Mouse (Mus musculus): ENCODE data around the gene 4933405L10Rik. TPM values are rescaled to one million over a fixed set of nuclear protein-coding genes. Genes with fewer than 3 reads are reported as not detected.

4933405L10Rik gene
- 0.12 and 0.31 TPM in 2 replicates for polyA plus RNA-seq (2012; rRNA removed)

DNA sequence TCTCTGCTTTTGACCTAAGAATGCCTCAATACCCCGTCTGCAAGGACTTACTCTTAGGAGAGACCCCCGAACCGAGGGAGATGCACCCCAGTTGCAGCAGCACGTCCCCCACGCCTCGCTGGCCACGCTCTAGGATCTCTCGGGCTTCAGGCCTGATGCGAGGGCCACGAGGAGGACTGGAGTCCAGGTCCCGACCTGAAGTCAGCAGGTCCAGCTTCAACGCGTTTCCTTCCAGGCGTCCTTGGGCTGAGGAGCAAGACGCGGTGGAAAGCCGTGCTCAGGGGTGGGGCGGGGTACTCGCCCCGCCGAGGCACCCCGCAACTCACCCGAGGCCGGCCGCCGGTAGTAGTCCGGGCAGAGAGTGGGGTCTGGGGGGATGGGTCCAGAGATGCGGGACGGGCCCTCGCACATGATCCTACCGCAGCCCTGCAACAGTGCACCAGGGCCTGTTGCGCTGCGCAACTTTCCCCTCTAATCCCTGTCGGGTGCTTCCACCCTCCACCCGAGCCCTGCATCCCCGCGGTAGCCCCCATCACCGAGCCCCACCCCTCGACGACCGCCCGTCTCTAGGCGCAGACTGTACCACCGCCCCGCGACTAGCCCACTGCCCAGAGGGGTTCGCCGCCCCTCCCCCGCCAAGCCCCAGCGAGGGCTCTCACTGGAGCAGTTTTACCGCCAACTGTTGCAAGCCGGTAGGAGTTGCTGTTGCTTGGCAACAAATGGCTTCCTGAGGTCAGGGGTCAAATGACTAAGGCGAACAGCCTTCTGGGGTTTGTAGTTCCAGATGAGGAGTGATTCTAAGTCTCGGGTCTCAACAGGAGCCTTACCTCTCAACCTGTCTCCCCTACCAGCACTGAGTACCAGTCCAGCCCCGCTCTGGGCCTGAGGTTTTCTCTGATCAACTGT is at the start of gene 4933405L10Rik, which contains the start of gene Enkd1:
Gene 4933405L10Rik (plus strand): TSS at position 158 of the 906 bp plus-strand sequence.
Gene Enkd1 (minus strand): TSS at position 713 of the 906 bp plus-strand sequence.

GRCm38 (mm10) chr8:105685796-105686308 is 21.6 kb upstream of the 4933405L10Rik start, which contains the start of gene Carmil2:
TSS of gene Carmil2 (plus strand) at chr8:105686274.

GRCm38 (mm10) chr8:105700966-105701824 is 6.3 kb upstream of the 4933405L10Rik start, which contains the start of the genes Acd and Pard6a:
TSS of gene Acd (minus strand) at chr8:105701102.
TSS of gene Pard6a (plus strand) at chr8:105701148.

GRCm38 (mm10) chr8:105758277-105759108 is 51.0 kb downstream of the 4933405L10Rik start, which contains the start of gene Gfod2:
TSS of gene Gfod2 (minus strand) at chr8:105758664.

Other genes starting within 250 kb of the 4933405L10Rik start
- gene Tppp3, start 236.1 kb upstream of the 4933405L10Rik start, polyA plus RNA-seq (2012; rRNA removed) = 99.4 and 162 TPM in 2 replicates
- gene Zdhhc1, start 210.8 kb upstream of the 4933405L10Rik start, polyA plus RNA-seq (2012; rRNA removed) = 38.3 and 39.3 TPM in 2 replicates
- 0.85 and 3.1 TPM in 2 replicates for gene Hsd11b2, start 188.9 kb upstream of the 4933405L10Rik start, polyA plus RNA-seq (2012; rRNA removed)
- 254 and 273 TPM in 2 replicates for gene Atp6v0d1, start 141.6 kb upstream of the 4933405L10Rik start, polyA plus RNA-seq (2012; rRNA removed)
- 28.1 and 32.8 TPM in 2 replicates for gene Ripor1, start 102.4 kb upstream of the 4933405L10Rik start, polyA plus RNA-seq (2012; rRNA removed)
- 38.3 and 40.0 TPM in 2 replicates for gene Ctcf, start 71.1 kb upstream of the 4933405L10Rik start, polyA plus RNA-seq (2012; rRNA removed)
- gene Agrp, start 70.3 kb upstream of the 4933405L10Rik start, polyA plus RNA-seq (2012; rRNA removed) = 0.79 and 0.87 TPM in 2 replicates
- 21.1 TPM in 2 replicates for gene Carmil2, start 21.4 kb upstream of the 4933405L10Rik start, polyA plus RNA-seq (2012; rRNA removed)
- 53.7 and 57.3 TPM in 2 replicates for gene Acd, start 6.6 kb upstream of the 4933405L10Rik start, polyA plus RNA-seq (2012; rRNA removed)
- gene Pard6a, start 6.5 kb upstream of the 4933405L10Rik start, polyA plus RNA-seq (2012; rRNA removed) = 50.9 and 51.0 TPM in 2 replicates
- gene Enkd1, start 555 bp downstream of the 4933405L10Rik start, polyA plus RNA-seq (2012; rRNA removed) = 22.4 and 25.1 TPM in 2 replicates
- gene Gfod2, start 51.0 kb downstream of the 4933405L10Rik start, polyA plus RNA-seq (2012; rRNA removed) = 51.6 and 57.3 TPM in 2 replicates
- gene Ranbp10, start 119.7 kb downstream of the 4933405L10Rik start, polyA plus RNA-seq (2012; rRNA removed) = 28.2 and 30.4 TPM in 2 replicates
- 0.36 and 0.80 TPM in 2 replicates for gene Tsnaxip1, start 120.1 kb downstream of the 4933405L10Rik start, polyA plus RNA-seq (2012; rRNA removed)
- gene Cenpt, start 145.6 kb downstream of the 4933405L10Rik start, polyA plus RNA-seq (2012; rRNA removed) = 81.1 and 83.5 TPM in 2 replicates
- 59.8 and 61.2 TPM in 2 replicates for gene Thap11, start 147.5 kb downstream of the 4933405L10Rik start, polyA plus RNA-seq (2012; rRNA removed)
- 148 and 151 TPM in 2 replicates for gene Nutf2, start 152.9 kb downstream of the 4933405L10Rik start, polyA plus RNA-seq (2012; rRNA removed)
- 62.0 and 67.9 TPM in 2 replicates for gene Edc4, start 173.2 kb downstream of the 4933405L10Rik start, polyA plus RNA-seq (2012; rRNA removed)
- gene Nrn1l, start 185.9 kb downstream of the 4933405L10Rik start, polyA plus RNA-seq (2012; rRNA removed) = 1.1 and 1.2 TPM in 2 replicates
- gene Pskh1, start 192.8 kb downstream of the 4933405L10Rik start, polyA plus RNA-seq (2012; rRNA removed) = 14.1 and 14.4 TPM in 2 replicates
- gene Ctrl, start 226.2 kb downstream of the 4933405L10Rik start, polyA plus RNA-seq (2012; rRNA removed) = 8.4 and 9.0 TPM in 2 replicates
- gene Psmb10, start 230.8 kb downstream of the 4933405L10Rik start, polyA plus RNA-seq (2012; rRNA removed) = 70.5 and 78.9 TPM in 2 replicates
- gene Lcat, start 235.7 kb downstream of the 4933405L10Rik start, polyA plus RNA-seq (2012; rRNA removed) = 4.7 and 6.6 TPM in 2 replicates